Mouse (Mus musculus) cerebellum, adult 2 months (tissue): ENCODE measurements at regions not wholly inside any gene's neighbourhood (a gene's known extent, or its start where the extent isn't known, plus 50 kb on each side); places are given as distances from the start of the nearest gene placed in this dataset.

Experiments used
- CTCF ChIP-seq: fragments of 200-500 bp; IDR thresholded peaks from 2 replicates; pipeline ENCODE4 v1.5.1; 2011; ENCODE audit warnings: low read depth, mild to moderate bottlenecking, control low read depth, low read length, moderate library complexity, borderline replicate concordance; ENCODE audit not compliant: insufficient read depth
- POLR2A ChIP-seq: fragments of 200-500 bp; IDR thresholded peaks from 2 replicates; pipeline ENCODE4 v1.6.1; 2011; ENCODE audit warnings: low read length, control low read depth, borderline replicate concordance; ENCODE audit not compliant: insufficient read depth

- TF ChIP-seq CTCF (no peak), POLR2A (no peak)
Measured at GRCm38 (mm10) chr3:156141355-156141754, 420.2 kb upstream of the Negr1 start.
